Mouse (Mus musculus): ENCODE results near the gene Olfr894. TPM values are rescaled to one million over a fixed set of nuclear protein-coding genes. Genes with fewer than 3 reads are reported as not detected.
"Not testable (repeated sequence)": the region's sequence is repeated elsewhere in the genome, so short reads cannot be mapped to it uniquely, and the experiment has no call there.

Gene Olfr894
- not detected in 2 replicates for polyA plus RNA-seq (2016; fragmentation: Nextera tagmentation; extraction: Ambion mirVana)

DNA sequence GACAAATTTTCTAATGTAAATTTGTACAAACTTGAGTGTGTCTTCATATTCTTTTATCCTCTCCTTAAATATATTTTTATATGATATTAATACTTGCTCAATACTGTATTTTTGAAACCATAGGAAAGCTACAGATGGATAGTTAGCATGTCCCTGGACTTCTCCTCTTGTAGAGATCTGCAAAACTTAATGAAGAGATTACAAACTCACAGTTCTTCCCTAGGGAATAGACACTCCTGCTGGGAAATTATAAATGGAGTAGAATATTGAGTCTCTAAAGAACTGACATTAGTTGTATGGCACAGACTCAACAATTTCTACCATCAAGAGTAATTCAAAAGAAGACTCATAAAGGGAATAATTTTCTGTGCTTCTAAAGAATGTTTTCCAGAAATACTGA lies at the start of gene Olfr894:
Olfr894 (plus strand) TSS at position 301 of the 400 bp plus-strand sequence.
- Histone ChIP-seq H3K4me1 (no peaks in the 10 kb centered on the region), H3K36me3 (no peaks in the 10 kb centered on the region), H3K4me3 (no peak within 1 kb of the TSS), H3K9me3 (no peaks in the 10 kb centered on the region), H3K27me3 (no peaks in the 10 kb centered on the region), H3K9ac (replicated peaks) (no peak within 1 kb of the TSS), H3K4me2 (replicated peaks) (no peak within 1 kb of the TSS), H3K27ac (replicated peaks) (no peak within 1 kb of the TSS)
- no peak for ATAC-seq (ENCODE audit: low FRiP score, low read depth)

DNA sequence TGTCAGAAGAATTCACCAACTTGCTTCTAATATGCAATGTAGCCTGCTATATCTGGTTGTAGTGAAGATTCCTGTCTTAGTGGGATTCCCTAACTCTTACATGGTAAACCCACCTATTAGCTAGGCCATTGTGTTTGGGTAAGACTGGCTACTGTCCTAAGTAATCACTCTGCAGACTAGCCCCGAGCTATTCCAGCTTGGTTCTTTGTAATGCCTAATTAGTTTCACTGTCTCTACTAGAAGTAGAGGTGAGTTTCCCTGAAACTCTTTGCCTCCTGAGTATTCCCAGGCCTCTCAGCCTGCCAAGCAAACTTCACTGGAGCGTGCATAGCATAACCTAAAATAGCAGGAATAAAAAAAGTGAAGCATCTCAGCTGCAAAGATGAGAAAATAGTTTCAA lies 49.5 kb upstream of the Olfr894 start:
- not testable (repeated sequence) for H3K4me1 ChIP-seq; H3K27ac ChIP-seq (replicated peaks); H3K9ac ChIP-seq (replicated peaks); H3K9me3 ChIP-seq; H3K4me3 ChIP-seq; ATAC-seq (ENCODE audit: low FRiP score, low read depth); H3K36me3 ChIP-seq; H3K27me3 ChIP-seq; H3K4me2 ChIP-seq (replicated peaks)
- WGBS = 51% methylated on average over 2 of the region's 2 CpGs

DNA sequence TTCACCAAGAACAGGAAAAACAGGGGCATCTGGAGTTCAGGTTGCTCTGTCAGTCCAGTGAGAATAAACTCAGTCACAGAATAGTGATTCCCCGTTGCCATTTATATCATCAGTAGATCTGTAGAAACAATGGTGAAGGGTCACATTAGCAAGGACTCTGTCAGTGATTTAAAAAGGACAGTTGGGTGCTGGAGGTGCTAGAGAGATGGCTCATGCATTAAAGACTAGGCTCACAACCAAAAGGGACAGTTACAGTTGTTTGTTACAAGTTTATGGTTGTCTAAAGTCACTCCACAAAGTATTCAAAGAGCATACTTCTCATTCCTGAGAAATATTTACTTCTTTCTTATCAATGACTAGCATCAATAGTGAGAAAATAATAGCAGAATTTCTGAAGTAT lies 37.1 kb upstream of the Olfr894 start, which contains the start of gene Olfr891:
Olfr891 (minus strand) TSS at position 101 of the 400 bp plus-strand sequence.
- Histone ChIP-seq H3K27me3 (no peaks in the 10 kb centered on the region), H3K4me3 (no peak within 1 kb of the TSS), H3K36me3 (no peaks in the 10 kb centered on the region), H3K4me1 (no peaks in the 10 kb centered on the region), H3K27ac (replicated peaks) (no peak within 1 kb of the TSS), H3K9me3 (0 out of 2 replicates have a peak, but pooled peaks cover 6% of the 10 kb centered on the region), H3K9ac (replicated peaks) (no peak within 1 kb of the TSS), H3K4me2 (replicated peaks) (no peak within 1 kb of the TSS)
- WGBS = 77% methylated on average over 1 of the region's 1 CpGs
- ATAC-seq (ENCODE audit: low FRiP score, low read depth) = no peak

DNA sequence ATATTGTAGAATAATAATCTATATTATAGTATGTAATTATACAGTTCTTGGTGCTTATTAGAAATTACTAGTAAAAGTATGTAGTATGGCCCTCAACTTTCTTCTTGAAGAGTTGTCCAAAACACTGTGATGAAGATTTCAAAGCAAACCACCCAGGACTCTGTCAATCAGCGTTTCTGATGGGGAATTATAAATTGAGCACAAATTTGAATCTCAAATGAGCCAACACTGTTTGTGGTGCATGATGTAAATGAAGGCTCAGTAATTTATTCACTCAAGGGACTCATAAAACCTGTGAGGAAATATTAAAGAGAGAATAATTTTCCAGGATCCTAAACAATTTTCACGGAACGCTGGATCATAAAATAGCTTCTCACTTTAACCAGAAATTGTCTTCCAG lies 9.8 kb upstream of the Olfr894 start, which contains the start of gene Olfr893:
Olfr893 (plus strand) TSS at position 301 of the 400 bp plus-strand sequence.
- no peaks in the 10 kb centered on the region for H3K4me1 ChIP-seq
- WGBS = 90% methylated on average over 3 of the region's 3 CpGs
- no peak within 1 kb of the TSS for H3K9ac ChIP-seq (replicated peaks)
- H3K36me3 ChIP-seq = no peaks in the 10 kb centered on the region
- H3K27me3 ChIP-seq = no peaks in the 10 kb centered on the region
- no peaks in the 10 kb centered on the region for H3K9me3 ChIP-seq
- no peak within 1 kb of the TSS for H3K4me2 ChIP-seq (replicated peaks)
- H3K27ac ChIP-seq (replicated peaks) = no peak within 1 kb of the TSS
- no peak for ATAC-seq (ENCODE audit: low FRiP score, low read depth)
- H3K4me3 ChIP-seq = no peak within 1 kb of the TSS

DNA sequence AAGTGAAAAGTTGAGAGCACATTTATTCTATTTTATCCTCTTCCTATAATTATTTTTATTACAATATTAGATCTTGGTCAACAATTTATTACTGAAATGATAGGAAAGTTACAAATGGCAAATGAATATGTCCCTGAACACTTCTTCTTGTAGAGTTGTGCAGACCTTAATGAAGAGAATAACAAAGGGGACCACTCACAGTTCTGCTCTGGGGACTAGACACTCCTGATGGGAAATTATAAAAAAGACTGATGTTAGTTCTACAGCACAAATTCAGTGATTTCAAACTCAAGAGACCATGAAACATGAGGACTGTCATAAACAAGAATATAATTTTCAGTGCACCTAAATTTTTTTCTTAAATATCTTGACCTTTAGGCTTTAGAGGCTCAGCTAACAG lies 34.6 kb downstream of the Olfr894 start, which contains the start of gene Olfr143:
Olfr143 (plus strand) TSS at position 301 of the 400 bp plus-strand sequence.
- H3K9ac ChIP-seq (replicated peaks) = no peak within 1 kb of the TSS
- no peaks in the 10 kb centered on the region for H3K9me3 ChIP-seq
- no peak within 1 kb of the TSS for H3K4me3 ChIP-seq
- no peak for ATAC-seq (ENCODE audit: low FRiP score, low read depth)
- H3K4me2 ChIP-seq (replicated peaks) = no peak within 1 kb of the TSS
- no peaks in the 10 kb centered on the region for H3K4me1 ChIP-seq
- no peaks in the 10 kb centered on the region for H3K27me3 ChIP-seq
- H3K36me3 ChIP-seq = no peaks in the 10 kb centered on the region
- no peak within 1 kb of the TSS for H3K27ac ChIP-seq (replicated peaks)

DNA sequence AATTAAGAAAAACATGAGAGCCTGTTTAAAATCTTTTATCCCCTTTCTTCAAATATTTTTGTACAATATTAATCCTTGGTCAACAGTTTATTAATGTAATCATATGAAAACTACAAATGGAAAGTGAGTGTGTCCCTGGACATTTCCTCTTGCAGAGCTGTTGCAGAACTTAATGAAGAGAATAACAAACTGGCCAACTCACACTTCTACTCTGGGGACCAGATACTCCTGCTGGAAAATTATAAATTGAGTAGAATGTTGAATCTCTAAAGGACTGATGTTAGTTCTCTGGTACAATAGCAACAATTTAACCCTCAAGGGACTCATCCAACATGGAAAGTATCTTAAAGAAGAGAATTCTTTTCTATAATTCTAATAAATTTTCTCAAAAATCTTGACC lies 49.7 kb downstream of the Olfr894 start, which contains the start of gene Olfr895:
Olfr895 (plus strand) TSS at position 301 of the 400 bp plus-strand sequence.
- Histone ChIP-seq H3K9me3 (no peaks in the 10 kb centered on the region), H3K4me1 (no peaks in the 10 kb centered on the region), H3K4me2 (replicated peaks) (no peak within 1 kb of the TSS), H3K36me3 (no peaks in the 10 kb centered on the region), H3K27ac (replicated peaks) (no peak within 1 kb of the TSS), H3K27me3 (no peaks in the 10 kb centered on the region), H3K9ac (replicated peaks) (no peak within 1 kb of the TSS), H3K4me3 (no peak within 1 kb of the TSS)
- ATAC-seq (ENCODE audit: low FRiP score, low read depth) = no peak

Other genes with a start within 250 kb of the Olfr894 start
- gene Olfr881, start 226.2 kb upstream of the Olfr894 start, polyA plus RNA-seq (2016; fragmentation: Nextera tagmentation; extraction: Ambion mirVana) = not detected in 2 replicates
- gene Olfr883, start 192.2 kb upstream of the Olfr894 start, polyA plus RNA-seq (2016; fragmentation: Nextera tagmentation; extraction: Ambion mirVana) = not detected in 2 replicates
- not detected in 2 replicates for gene Olfr884, start 171.5 kb upstream of the Olfr894 start, polyA plus RNA-seq (2016; fragmentation: Nextera tagmentation; extraction: Ambion mirVana)
- not detected in 2 replicates for gene Olfr885, start 156.7 kb upstream of the Olfr894 start, polyA plus RNA-seq (2016; fragmentation: Nextera tagmentation; extraction: Ambion mirVana)
- gene Olfr887, start 134.0 kb upstream of the Olfr894 start, polyA plus RNA-seq (2016; fragmentation: Nextera tagmentation; extraction: Ambion mirVana) = not detected in 2 replicates
- not detected in 2 replicates for gene Olfr888, start 109.9 kb upstream of the Olfr894 start, polyA plus RNA-seq (2016; fragmentation: Nextera tagmentation; extraction: Ambion mirVana)
- gene Olfr889, start 102.9 kb upstream of the Olfr894 start, polyA plus RNA-seq (2016; fragmentation: Nextera tagmentation; extraction: Ambion mirVana) = 0.08 TPM in 2 replicates
- not detected in 2 replicates for gene Olfr890, start 75.5 kb upstream of the Olfr894 start, polyA plus RNA-seq (2016; fragmentation: Nextera tagmentation; extraction: Ambion mirVana)
- not detected in 2 replicates for gene Olfr891, start 37.2 kb upstream of the Olfr894 start, polyA plus RNA-seq (2016; fragmentation: Nextera tagmentation; extraction: Ambion mirVana)
- gene Olfr893, start 9.7 kb upstream of the Olfr894 start, polyA plus RNA-seq (2016; fragmentation: Nextera tagmentation; extraction: Ambion mirVana) = not detected in 2 replicates
- gene Olfr143, start 34.7 kb downstream of the Olfr894 start, polyA plus RNA-seq (2016; fragmentation: Nextera tagmentation; extraction: Ambion mirVana) = not detected in 2 replicates
- not detected in 2 replicates for gene Olfr895, start 49.8 kb downstream of the Olfr894 start, polyA plus RNA-seq (2016; fragmentation: Nextera tagmentation; extraction: Ambion mirVana)
- not detected in 2 replicates for gene Olfr896-ps1, start 73.1 kb downstream of the Olfr894 start, polyA plus RNA-seq (2016; fragmentation: Nextera tagmentation; extraction: Ambion mirVana)
- gene Olfr25, start 111.0 kb downstream of the Olfr894 start, polyA plus RNA-seq (2016; fragmentation: Nextera tagmentation; extraction: Ambion mirVana) = not detected in 2 replicates
- not detected in 2 replicates for gene Olfr898, start 130.4 kb downstream of the Olfr894 start, polyA plus RNA-seq (2016; fragmentation: Nextera tagmentation; extraction: Ambion mirVana)
- gene Olfr250, start 148.8 kb downstream of the Olfr894 start, polyA plus RNA-seq (2016; fragmentation: Nextera tagmentation; extraction: Ambion mirVana) = not detected in 2 replicates
- gene Olfr251, start 159.0 kb downstream of the Olfr894 start, polyA plus RNA-seq (2016; fragmentation: Nextera tagmentation; extraction: Ambion mirVana) = not detected in 2 replicates
- not detected in 2 replicates for gene Olfr147, start 183.6 kb downstream of the Olfr894 start, polyA plus RNA-seq (2016; fragmentation: Nextera tagmentation; extraction: Ambion mirVana)
- not detected in 2 replicates for gene Olfr901, start 211.4 kb downstream of the Olfr894 start, polyA plus RNA-seq (2016; fragmentation: Nextera tagmentation; extraction: Ambion mirVana)
- gene Olfr902, start 229.6 kb downstream of the Olfr894 start, polyA plus RNA-seq (2016; fragmentation: Nextera tagmentation; extraction: Ambion mirVana) = not detected in 2 replicates
- gene Olfr904, start 245.1 kb downstream of the Olfr894 start, polyA plus RNA-seq (2016; fragmentation: Nextera tagmentation; extraction: Ambion mirVana) = not detected in 2 replicates